Mouse (Mus musculus) yolk sac, embryonic 10.5 days (tissue): ENCODE measurements around the gene Usp5.

Experiments used
- DNase-seq: peaks from one replicate; pipeline ENCODE4 v3.0.0-alpha.2; 2017; ENCODE audit warnings: low spot score

Usp5 gene

GRCm38 (mm10) chr6:124787722-124788121 lies 41.6 kb downstream of the Usp5 start:
- no peak for DNase-seq

GRCm38 (mm10) chr6:124786756-124787420 lies 42.4 kb downstream of the Usp5 start:
- DNase-seq = no peak

GRCm38 (mm10) chr6:124782436-124782835 lies 46.8 kb downstream of the Usp5 start:
- peak; percentile 36 for DNase-seq

- no peak for DNase-seq
Measured at GRCm38 (mm10) chr6:124780917-124781316, 48.4 kb downstream of the Usp5 start.

- no peak for DNase-seq
Measured at GRCm38 (mm10) chr6:124779984-124780416, 49.3 kb downstream of the Usp5 start.

GRCm38 (mm10) chr6:124779222-124779983 lies 49.9 kb downstream of the Usp5 start, which contains the start of gene Lrrc23:
Gene Lrrc23, minus strand, starts transcription at chr6:124779727.
- no peak for DNase-seq

GRCm38 (mm10) chr6:124770511-124770910 lies 58.8 kb downstream of the Usp5 start:
- DNase-seq = no peak

- no peak for DNase-seq
Measured at GRCm38 (mm10) chr6:124770013-124770412, 59.3 kb downstream of the Usp5 start.

- peak; percentile 58 for DNase-seq
Measured at GRCm38 (mm10) chr6:124769101-124769765, 60.1 kb downstream of the Usp5 start, which contains the start of gene Eno2. Gene Eno2, minus strand, starts transcription at chr6:124769673.

- no peak for DNase-seq
Measured at GRCm38 (mm10) chr6:124768704-124769044, 60.6 kb downstream of the Usp5 start.

- no peak for DNase-seq
Measured at GRCm38 (mm10) chr6:124767920-124768703, 61.2 kb downstream of the Usp5 start.

- no peak for DNase-seq
Measured at GRCm38 (mm10) chr6:124767536-124767919, 61.8 kb downstream of the Usp5 start.

- DNase-seq = no peak
Measured at GRCm38 (mm10) chr6:124765951-124766350, 63.3 kb downstream of the Usp5 start.
